Mouse (Mus musculus) heart, embryonic 12.5 days (tissue): ENCODE measurements around the gene Sergef. TPM values are rescaled to one million over a fixed set of nuclear protein-coding genes. Genes with fewer than 3 reads are reported as not detected.

Source experiments
- polyA plus RNA-seq: library from polyadenylated mRNA; unstranded; fragments of >200 nt; fragmentation: Nextera tagmentation; extraction: Ambion mirVana; gene quantifications from 2 replicates; pipeline ENCODE4 v1.2.1, GENCODE M21; 2016

The Sergef gene
- polyA plus RNA-seq, 1 experiment from 2014 or later: 9.8 TPM

Other genes starting within 250 kb of the Sergef start
- 0.23 TPM in 1 of 2 replicates, not detected in the other for gene Kcnc1, start 243.3 kb downstream of the Sergef start, polyA plus RNA-seq
- gene Tph1, start 32.7 kb upstream of the Sergef start, polyA plus RNA-seq: not detected in 2 replicates
- gene Saal1, start 70.9 kb upstream of the Sergef start, polyA plus RNA-seq: 16.2 and 16.5 TPM in 2 replicates
- gene Saa3, start 75.9 kb upstream of the Sergef start, polyA plus RNA-seq: 0.20 TPM in 1 of 2 replicates, not detected in the other
- gene Saa4, start 92.8 kb upstream of the Sergef start, polyA plus RNA-seq: not detected in 2 replicates
- not detected in 2 replicates for gene Saa1, start 103.2 kb upstream of the Sergef start, polyA plus RNA-seq
- gene Saa2, start 112.0 kb upstream of the Sergef start, polyA plus RNA-seq: not detected in 2 replicates
- gene Hps5, start 156.3 kb upstream of the Sergef start, polyA plus RNA-seq: 16.4 and 17.4 TPM in 2 replicates
- 32.5 and 33.1 TPM in 2 replicates for gene Gtf2h1, start 156.3 kb upstream of the Sergef start, polyA plus RNA-seq
- gene Ldha, start 201.7 kb upstream of the Sergef start, polyA plus RNA-seq: 2,859 and 2,900 TPM in 2 replicates
- gene Ldhc, start 221.4 kb upstream of the Sergef start, polyA plus RNA-seq: not detected in 2 replicates